Mouse (Mus musculus) forebrain, embryonic 12.5 days (tissue): Measurements from ENCODE around the gene Metap1d. TPM values are rescaled to one million over a fixed set of nuclear protein-coding genes. Genes with fewer than 3 reads are reported as not detected.

Experiments
- ATAC-seq: fragments of 200-750 bp; cut with Nextera tagmentation; 2 replicates; pipeline ENCODE4 v1.8.0; 2017; ENCODE audit warnings: moderate TSS enrichment; ENCODE audit not compliant: low FRiP score
- H3K27ac ChIP-seq: fragments of 300-500 bp; sonication (generic); 2 replicates; pipeline ENCODE4 v1.5.1; 2016; ENCODE audit warnings: mild to moderate bottlenecking
- H3K27me3 ChIP-seq: fragments of 300-500 bp; sonication (generic); 2 replicates; pipeline ENCODE4 v1.6.1; 2016; ENCODE audit warnings: mild to moderate bottlenecking
- H3K36me3 ChIP-seq: fragments of 300-500 bp; sonication (generic); replicated peaks from 2 replicates; pipeline ENCODE4 v1.6.1; 2016; ENCODE audit warnings: mild to moderate bottlenecking
- H3K4me1 ChIP-seq: fragments of 300-500 bp; sonication (generic); 2 replicates; pipeline ENCODE4 v1.6.1; 2016
- H3K4me2 ChIP-seq: fragments of 300-500 bp; sonication (generic); 2 replicates; pipeline ENCODE4 v1.6.1; 2016; ENCODE audit warnings: mild to moderate bottlenecking, moderate library complexity
- H3K4me3 ChIP-seq: fragments of 300-500 bp; sonication (generic); replicated peaks from 2 replicates; pipeline ENCODE4 v1.5.1; 2016; ENCODE audit warnings: mild to moderate bottlenecking
- H3K9ac ChIP-seq: fragments of 300-500 bp; sonication (generic); 2 replicates; pipeline ENCODE4 v1.6.1; 2016; ENCODE audit warnings: mild to moderate bottlenecking
- H3K9me3 ChIP-seq: fragments of 300-500 bp; sonication (generic); 2 replicates; pipeline ENCODE4 v1.6.1; 2016
- WGBS: fragments of 180-500 bp; shearing (Covaris S2); methylation state at CpG from one replicate; pipeline ENCODE4 v1.1.7; 2016; 5-methylcytosine and 5-hydroxymethylcytosine counted together
- polyA plus RNA-seq: library from polyadenylated mRNA; unstranded; fragments of >200 nt; fragmentation: Nextera tagmentation; extraction: Ambion mirVana; gene quantifications from 2 replicates; pipeline ENCODE4 v1.2.1, GENCODE M21; 2016

The Metap1d gene
- polyA plus RNA-seq = 41.2 and 42.9 TPM in 2 replicates

- Histone ChIP-seq H3K4me1 (peaks cover 14% of the 10 kb centered on the region), H3K9me3 (no peaks in the 10 kb centered on the region), H3K9ac (peak within 1 kb of the TSS; percentile 59; the same call in 1 of the 2 replicates), H3K4me3 (peak within 1 kb of the TSS; percentile 74), H3K36me3 (no peaks in the 10 kb centered on the region), H3K27ac (peak within 1 kb of the TSS; percentile 79), H3K27me3 (peaks cover 14% of the 10 kb centered on the region; the same call in 1 of the 2 replicates), H3K4me2 (peak within 1 kb of the TSS; percentile 68)
- peak; percentile 96 for ATAC-seq
- WGBS = under 1% methylated on average over 61 of the region's 61 CpGs
Observed at GRCm38 (mm10) chr2:71453161-71453916, at the start of gene Metap1d. Metap1d (plus strand) TSS chr2:71453276.

DNA sequence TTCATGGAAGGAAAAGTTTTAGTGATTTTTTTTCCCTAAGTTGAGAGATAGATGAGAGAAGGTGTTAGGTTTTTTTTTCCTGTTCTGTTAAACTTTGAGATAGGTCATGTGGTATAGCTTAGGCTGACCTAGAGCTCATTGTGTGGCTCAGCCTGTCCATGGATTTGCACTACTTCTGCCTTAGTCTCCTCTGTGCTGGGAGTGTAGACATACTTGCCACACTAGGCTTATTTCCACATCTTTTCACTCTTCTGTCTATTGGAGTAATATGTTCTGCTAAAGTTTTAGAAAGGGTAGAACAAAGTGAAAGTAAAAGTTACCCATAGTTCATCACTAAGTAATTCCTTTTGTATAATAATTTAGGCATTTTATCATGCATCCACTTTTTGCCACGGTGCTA lies 47.5 kb upstream of the Metap1d start:
- Histone ChIP-seq H3K36me3 (peaks cover 45% of the 10 kb centered on the region), H3K9me3 (no peaks in the 10 kb centered on the region), H3K27me3 (no peaks in the 10 kb centered on the region), H3K4me1 (no peaks in the 10 kb centered on the region), H3K4me2 (no peak overlapping the region), H3K27ac (no peak overlapping the region), H3K4me3 (no peak overlapping the region), H3K9ac (no peak overlapping the region)
- no peak for ATAC-seq
- 95% methylated on average over 1 of the region's 1 CpGs for WGBS

DNA sequence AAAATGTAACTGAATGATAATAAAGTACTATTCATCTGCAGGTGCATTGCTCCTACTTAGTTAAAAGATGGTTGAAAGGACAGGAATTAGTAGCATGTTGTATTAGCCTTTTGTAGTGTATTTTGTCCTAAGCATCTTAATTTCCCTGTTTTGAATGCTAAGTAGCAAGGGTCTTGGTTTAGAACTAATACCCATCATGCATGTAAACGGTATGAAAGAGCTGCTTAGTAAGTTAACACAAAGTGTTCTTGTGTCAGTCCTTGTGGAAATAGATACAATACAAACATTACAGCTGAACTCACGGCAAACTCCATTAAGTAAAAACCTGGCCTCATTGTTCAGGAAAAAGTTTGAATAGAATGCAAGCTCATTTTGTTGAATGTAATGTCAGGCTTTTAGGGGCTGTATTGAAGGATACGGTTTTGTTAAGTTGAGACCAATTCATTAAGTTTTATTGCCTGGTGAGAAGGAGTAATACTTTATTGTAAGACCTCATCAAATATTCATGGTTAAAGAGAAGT lies 34.3 kb upstream of the Metap1d start:
- no peak overlapping the region for H3K27ac ChIP-seq
- no peak overlapping the region for H3K4me2 ChIP-seq
- peaks cover 16% of the 10 kb centered on the region for H3K36me3 ChIP-seq
- 10% methylated on average over 3 of the region's 3 CpGs for WGBS
- no peaks in the 10 kb centered on the region for H3K9me3 ChIP-seq
- ATAC-seq = peak; percentile 53
- H3K27me3 ChIP-seq = peaks cover 12% of the 10 kb centered on the region; the same call in 1 of the 2 replicates
- H3K4me1 ChIP-seq = peaks cover 3% of the 10 kb centered on the region; the same call in 1 of the 2 replicates
- H3K9ac ChIP-seq = no peak overlapping the region
- H3K4me3 ChIP-seq = no peak overlapping the region

DNA sequence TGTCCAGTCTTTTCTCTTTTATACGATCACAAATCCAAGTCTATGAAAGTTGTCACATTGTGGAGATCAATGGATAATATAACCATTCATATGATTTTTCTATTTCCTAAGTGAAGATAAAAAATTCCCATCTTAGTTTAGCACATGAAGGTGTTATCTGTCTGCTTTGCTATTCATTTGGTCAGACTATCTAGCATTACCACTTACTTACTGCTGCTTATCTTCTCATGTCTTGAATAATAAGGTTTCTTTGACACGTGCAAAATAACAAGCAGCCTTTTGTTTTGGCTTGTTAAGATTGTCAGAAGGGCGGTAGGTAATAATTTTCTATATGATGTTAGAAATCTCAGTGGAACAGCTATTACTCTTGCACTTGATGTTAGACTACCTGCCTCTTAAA lies 33.7 kb upstream of the Metap1d start:
- H3K4me2 ChIP-seq = no peak overlapping the region
- peak overlapping the region; percentile 21; the same call in 1 of the 2 replicates for H3K27ac ChIP-seq
- no peaks in the 10 kb centered on the region for H3K9me3 ChIP-seq
- H3K4me1 ChIP-seq = peaks cover 3% of the 10 kb centered on the region; the same call in 1 of the 2 replicates
- H3K4me3 ChIP-seq = no peak overlapping the region
- ATAC-seq = no peak
- WGBS = 25% methylated on average over 3 of the region's 3 CpGs
- H3K36me3 ChIP-seq = peaks cover 17% of the 10 kb centered on the region
- H3K27me3 ChIP-seq = peaks cover 12% of the 10 kb centered on the region; the same call in 1 of the 2 replicates
- H3K9ac ChIP-seq = no peak overlapping the region

- no peaks in the 10 kb centered on the region for H3K9me3 ChIP-seq
Observed at GRCm38 (mm10) chr2:71420895-71421425, 32.1 kb upstream of the Metap1d start.

DNA sequence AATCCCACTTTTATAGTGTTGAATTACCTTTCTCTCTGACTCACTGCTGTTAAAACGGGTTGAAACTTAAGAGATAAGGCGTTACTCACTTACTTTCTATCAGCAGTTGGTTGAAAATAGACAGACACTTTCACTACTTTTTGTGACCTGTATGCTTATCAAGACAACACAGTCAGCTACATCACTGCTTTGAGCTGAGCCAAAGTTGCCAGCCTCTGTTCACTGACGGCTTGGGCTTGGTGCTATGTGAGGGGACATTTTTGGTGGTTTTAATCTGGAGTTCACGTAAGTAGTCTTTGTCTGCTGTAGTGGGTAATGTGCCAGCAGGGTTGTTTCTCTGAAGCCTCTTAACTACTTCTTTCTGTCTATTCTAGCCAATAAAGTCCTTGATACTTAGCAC lies 28.5 kb upstream of the Metap1d start:
- Histone ChIP-seq H3K27me3 (peaks cover 7% of the 10 kb centered on the region; the same call in 1 of the 2 replicates), H3K27ac (peak overlapping the region; percentile 62), H3K36me3 (peaks cover 31% of the 10 kb centered on the region)

More at GRCm38 (mm10) chr2:71420895-71421425, 32.1 kb upstream of the Metap1d start:
- Histone ChIP-seq H3K27ac (peak overlapping the region; percentile 21; the same call in 1 of the 2 replicates), H3K4me3 (no peak overlapping the region), H3K9ac (no peak overlapping the region), H3K27me3 (peaks cover 7% of the 10 kb centered on the region; the same call in 1 of the 2 replicates), H3K4me2 (no peak overlapping the region), H3K36me3 (peaks cover 22% of the 10 kb centered on the region), H3K4me1 (peaks cover 3% of the 10 kb centered on the region; the same call in 1 of the 2 replicates)
- WGBS = 18% methylated on average over 9 of the region's 9 CpGs
- ATAC-seq = peak; percentile 91

DNA sequence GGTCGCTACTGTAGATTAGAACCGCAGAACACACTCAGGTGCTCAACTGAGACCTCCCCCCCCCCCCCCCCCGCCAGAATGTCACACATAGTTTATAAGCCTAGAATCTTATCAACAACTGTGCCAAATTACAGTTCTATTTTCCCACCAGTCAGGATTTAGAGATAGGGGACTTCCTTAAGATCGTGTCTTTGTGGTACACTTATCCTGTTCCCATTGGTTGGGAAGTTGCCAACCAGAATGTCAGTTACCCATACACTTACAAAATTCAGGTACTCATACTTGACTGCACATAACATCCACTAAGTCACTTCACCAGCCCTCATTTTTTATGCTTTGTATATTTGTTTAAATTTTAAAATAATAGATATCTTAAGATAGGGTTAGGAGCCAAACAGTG lies 17.6 kb upstream of the Metap1d start:
- Histone ChIP-seq H3K27me3 (no peaks in the 10 kb centered on the region), H3K27ac (no peak overlapping the region), H3K4me2 (no peak overlapping the region), H3K4me3 (no peak overlapping the region), H3K4me1 (no peaks in the 10 kb centered on the region), H3K9me3 (no peaks in the 10 kb centered on the region), H3K9ac (no peak overlapping the region), H3K36me3 (peaks cover 46% of the 10 kb centered on the region)
- no peak for ATAC-seq
- 95% methylated on average over 3 of the region's 4 CpGs for WGBS

More for the DNA sequence above, 28.5 kb upstream of the Metap1d start:
- ATAC-seq = no peak
- 62% methylated on average over 4 of the region's 4 CpGs for WGBS
- H3K4me2 ChIP-seq = no peak overlapping the region
- H3K9ac ChIP-seq = no peak overlapping the region
- no peaks in the 10 kb centered on the region; the same call in 1 of the 2 replicates for H3K4me1 ChIP-seq
- no peak overlapping the region for H3K4me3 ChIP-seq
- H3K9me3 ChIP-seq = no peaks in the 10 kb centered on the region

- 45% methylated on average over 2 of the region's 2 CpGs for WGBS
- ATAC-seq = no peak
- Histone ChIP-seq H3K4me3 (no peak overlapping the region), H3K27me3 (0 out of 2 replicates have a peak, but pooled peaks cover 3% of the 10 kb centered on the region), H3K4me1 (peaks cover 10% of the 10 kb centered on the region), H3K9ac (no peak overlapping the region), H3K9me3 (no peaks in the 10 kb centered on the region), H3K4me2 (no peak overlapping the region), H3K27ac (no peak overlapping the region), H3K36me3 (peaks cover 29% of the 10 kb centered on the region)
Observed at GRCm38 (mm10) chr2:71443376-71443775, 9.7 kb upstream of the Metap1d start.

GRCm38 (mm10) chr2:71445536-71446196 lies 7.4 kb upstream of the Metap1d start:
- H3K27ac ChIP-seq = peak overlapping the region; percentile 80
- H3K9ac ChIP-seq = 0 out of 2 replicates have a peak overlapping the region, but pooled peaks have one; percentile 27
- H3K4me3 ChIP-seq = no peak overlapping the region
- H3K36me3 ChIP-seq = peaks cover 14% of the 10 kb centered on the region
- H3K9me3 ChIP-seq = no peaks in the 10 kb centered on the region
- WGBS = 25% methylated on average over 17 of the region's 17 CpGs
- H3K27me3 ChIP-seq = 0 out of 2 replicates have a peak, but pooled peaks cover 6% of the 10 kb centered on the region
- H3K4me2 ChIP-seq = peak overlapping the region; percentile 28
- peaks cover 10% of the 10 kb centered on the region for H3K4me1 ChIP-seq
- ATAC-seq = peak; percentile 86

DNA sequence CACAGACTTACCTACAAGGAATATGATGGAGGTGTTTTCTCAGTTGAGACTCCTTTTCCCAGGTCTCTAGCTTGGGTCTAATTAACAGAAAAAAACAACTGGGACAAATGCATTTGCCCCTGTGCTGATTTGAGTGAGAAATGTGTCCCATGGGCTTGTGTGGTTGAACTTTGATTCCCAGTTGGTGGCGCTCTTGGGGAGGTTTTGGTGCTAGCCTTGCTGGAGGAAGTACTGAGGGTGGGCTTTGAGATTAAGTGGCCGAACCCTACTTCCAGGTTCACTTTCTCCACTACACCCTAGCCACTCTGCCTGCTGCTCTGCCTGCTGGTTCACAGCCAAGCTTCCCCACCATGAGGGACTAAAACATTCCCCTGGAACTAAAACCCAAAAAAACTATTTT lies 3.5 kb upstream of the Metap1d start:
- Histone ChIP-seq H3K4me1 (peaks cover 20% of the 10 kb centered on the region), H3K27ac (no peak overlapping the region), H3K36me3 (no peaks in the 10 kb centered on the region), H3K4me3 (no peak overlapping the region), H3K9ac (no peak overlapping the region), H3K27me3 (peaks cover 17% of the 10 kb centered on the region; the same call in 1 of the 2 replicates), H3K4me2 (no peak overlapping the region), H3K9me3 (no peaks in the 10 kb centered on the region)
- WGBS = 10% methylated on average over 2 of the region's 2 CpGs
- ATAC-seq = no peak

DNA sequence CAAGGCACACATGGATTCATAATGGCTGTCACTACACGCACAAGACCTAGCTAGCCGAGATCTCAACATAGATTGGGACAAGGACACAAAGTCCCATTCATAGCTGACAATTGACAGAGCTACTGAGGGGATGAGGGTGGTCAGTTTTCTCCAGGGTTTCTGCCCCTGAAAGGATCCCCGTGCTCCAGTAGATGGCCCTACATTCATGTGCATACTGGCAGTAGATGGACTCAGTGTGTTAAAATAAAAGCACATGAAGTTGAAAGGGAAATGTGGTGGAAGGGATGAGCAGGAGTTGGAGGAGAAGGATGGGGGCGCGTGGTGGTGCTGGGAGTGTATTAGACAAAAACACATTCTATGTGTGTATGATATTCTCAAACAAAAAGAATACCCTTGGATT lies 1.3 kb upstream of the Metap1d start:
- no peak overlapping the region for H3K4me2 ChIP-seq
- 64% methylated on average over 5 of the region's 5 CpGs for WGBS
- no peak for ATAC-seq
- H3K4me3 ChIP-seq = no peak overlapping the region
- H3K9me3 ChIP-seq = no peaks in the 10 kb centered on the region
- peaks cover 11% of the 10 kb centered on the region for H3K4me1 ChIP-seq
- no peak overlapping the region for H3K27ac ChIP-seq
- no peaks in the 10 kb centered on the region for H3K36me3 ChIP-seq
- H3K27me3 ChIP-seq = peaks cover 17% of the 10 kb centered on the region; the same call in 1 of the 2 replicates
- no peak overlapping the region for H3K9ac ChIP-seq

DNA sequence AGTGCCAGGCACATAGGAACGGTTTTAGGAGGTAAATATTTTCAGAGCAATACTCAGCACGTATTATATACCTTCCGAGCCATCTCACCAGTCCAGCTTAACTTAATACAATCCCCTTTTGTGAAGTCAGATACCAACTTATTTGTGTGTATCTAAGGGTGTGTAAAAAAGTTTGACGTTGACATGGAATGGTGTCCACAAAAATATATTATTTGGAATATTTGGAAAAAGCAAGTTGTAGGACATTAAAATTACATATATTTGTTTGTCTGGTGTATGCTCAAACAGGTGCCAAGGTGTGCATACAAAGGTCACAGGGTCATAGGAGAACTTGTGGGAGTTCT lies 813 bp downstream of the Metap1d start:
- Histone ChIP-seq H3K9ac (no peak overlapping the region), H3K27me3 (peaks cover 11% of the 10 kb centered on the region; the same call in 1 of the 2 replicates), H3K9me3 (no peaks in the 10 kb centered on the region), H3K4me3 (peak overlapping the region; percentile 74), H3K27ac (no peak overlapping the region), H3K36me3 (no peaks in the 10 kb centered on the region), H3K4me1 (peaks cover 17% of the 10 kb centered on the region), H3K4me2 (peak overlapping the region; percentile 68)
- WGBS = 42% methylated on average over 4 of the region's 4 CpGs
- no peak for ATAC-seq
